Mouse (Mus musculus): ENCODE data around the gene Ell3.

GRCm38 (mm10) chr2:121434854-121435253 lies 9.2 kb downstream of the Ell3 start:
- TF ChIP-seq GATA1 (IDR thresholded peaks at IDR 0.05; ENCODE audit: borderline replicate concordance, low read length) (no peak), FLI1 (IDR thresholded peaks at IDR 0.05; ENCODE audit: low read length) (no peak)

All from megakaryocyte, embryonic 14.5 days (primary cell).